Mouse (Mus musculus): Measurements from ENCODE around the gene Epha4. TPM values are rescaled to one million over a fixed set of nuclear protein-coding genes. Genes with fewer than 3 reads are reported as not detected.

Epha4 gene
- polyA plus RNA-seq, 1 experiment, result 0.22 TPM

DNA sequence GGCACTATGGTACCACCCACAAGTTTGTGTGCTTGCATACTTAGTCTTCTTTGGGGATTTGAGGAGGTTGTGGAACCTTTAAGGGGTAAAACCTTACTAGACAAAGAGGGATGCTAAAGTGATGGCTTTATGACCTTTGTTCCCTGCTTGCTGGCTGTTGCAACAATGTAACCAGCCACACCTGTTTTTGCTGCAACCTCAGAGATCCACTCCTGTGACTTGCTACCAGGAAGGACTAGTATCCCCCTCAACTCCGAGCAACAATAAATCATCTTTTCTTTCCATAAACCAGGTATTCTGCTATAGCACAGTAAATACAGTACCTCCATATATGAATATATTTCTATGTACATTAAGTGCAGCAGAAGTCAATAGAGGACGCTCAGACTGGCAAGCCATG lies 82.4 kb downstream of the Epha4 start:
- no peak overlapping the region for H3K4me3 ChIP-seq (ENCODE audit: control insufficient read depth, low read depth, low read length)
- no peaks in the 10 kb centered on the region for H3K4me1 ChIP-seq (ENCODE audit: control insufficient read depth, insufficient read depth, low read length)
- H3K27me3 ChIP-seq (ENCODE audit: control insufficient read depth, insufficient read depth, low read length), result no peaks in the 10 kb centered on the region
- no peak overlapping the region for H3K27ac ChIP-seq (ENCODE audit: control insufficient read depth, insufficient read depth, low read depth, low read length)
- no peaks in the 10 kb centered on the region for H3K36me3 ChIP-seq (ENCODE audit: control insufficient read depth, insufficient read depth, low read length)
- no peak for TF ChIP-seq POLR2A (IDR thresholded peaks at IDR 0.05; ENCODE audit: control insufficient read depth, low read depth, low read length)
- TF ChIP-seq CTCF (IDR thresholded peaks at IDR 0.05; ENCODE audit: control insufficient read depth, insufficient read depth, insufficient replicate concordance, low read depth, low read length), result no peak

DNA sequence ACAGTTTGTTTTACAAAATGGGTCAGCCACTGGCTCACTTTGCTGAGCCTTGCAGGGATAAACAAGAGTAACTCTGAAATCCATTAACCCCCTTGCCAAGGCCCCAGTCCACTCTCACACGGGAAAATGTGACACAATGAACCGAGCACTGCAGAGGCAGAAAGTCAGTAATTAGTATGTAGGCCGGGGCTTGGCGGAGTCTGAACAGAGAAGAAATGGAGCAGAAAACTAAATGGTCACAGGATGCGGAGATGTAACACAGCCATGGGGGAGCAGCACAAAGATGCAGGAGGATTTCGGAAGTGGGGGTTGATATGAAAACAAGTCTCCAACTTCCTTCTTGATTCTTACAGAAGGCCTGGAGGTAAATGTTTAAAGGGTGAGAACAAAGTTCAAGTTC lies 85.7 kb downstream of the Epha4 start:
- Histone ChIP-seq H3K4me1 (ENCODE audit: control insufficient read depth, insufficient read depth, low read length) (no peaks in the 10 kb centered on the region), H3K27ac (ENCODE audit: control insufficient read depth, insufficient read depth, low read depth, low read length) (no peak overlapping the region), H3K4me3 (ENCODE audit: control insufficient read depth, low read depth, low read length) (no peak overlapping the region), H3K36me3 (ENCODE audit: control insufficient read depth, insufficient read depth, low read length) (no peaks in the 10 kb centered on the region), H3K27me3 (ENCODE audit: control insufficient read depth, insufficient read depth, low read length) (no peaks in the 10 kb centered on the region)
- TF ChIP-seq POLR2A (IDR thresholded peaks at IDR 0.05; ENCODE audit: control insufficient read depth, low read depth, low read length) (no peak), CTCF (IDR thresholded peaks at IDR 0.05; ENCODE audit: control insufficient read depth, insufficient read depth, insufficient replicate concordance, low read depth, low read length) (no peak)

DNA sequence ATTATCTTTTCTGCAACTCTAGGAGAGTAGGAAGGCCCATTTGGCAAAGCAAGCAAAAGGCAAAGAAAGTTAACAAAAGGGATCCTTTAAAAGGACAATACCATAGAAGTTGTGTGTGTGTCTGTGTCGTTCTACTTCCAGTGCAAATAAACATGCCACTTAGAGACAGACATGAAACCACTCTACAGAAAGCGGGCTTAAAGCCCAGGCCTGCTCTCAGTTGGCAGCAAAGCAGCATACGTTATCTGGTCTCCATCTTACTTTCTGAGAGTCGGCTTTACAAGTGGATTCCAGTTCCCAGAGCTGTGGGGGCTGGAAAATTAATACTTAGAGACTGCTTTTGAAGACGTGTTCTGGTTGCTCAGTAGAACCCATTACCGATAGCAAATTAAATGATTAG lies 87.9 kb downstream of the Epha4 start:
- H3K27me3 ChIP-seq (ENCODE audit: control insufficient read depth, insufficient read depth, low read length), result no peaks in the 10 kb centered on the region
- no peak overlapping the region for H3K4me3 ChIP-seq (ENCODE audit: control insufficient read depth, low read depth, low read length)
- TF ChIP-seq CTCF (IDR thresholded peaks at IDR 0.05; ENCODE audit: control insufficient read depth, insufficient read depth, insufficient replicate concordance, low read depth, low read length), result no peak
- TF ChIP-seq POLR2A (IDR thresholded peaks at IDR 0.05; ENCODE audit: control insufficient read depth, low read depth, low read length), result no peak
- H3K27ac ChIP-seq (ENCODE audit: control insufficient read depth, insufficient read depth, low read depth, low read length), result no peak overlapping the region
- H3K36me3 ChIP-seq (ENCODE audit: control insufficient read depth, insufficient read depth, low read length), result no peaks in the 10 kb centered on the region
- no peaks in the 10 kb centered on the region for H3K4me1 ChIP-seq (ENCODE audit: control insufficient read depth, insufficient read depth, low read length)

DNA sequence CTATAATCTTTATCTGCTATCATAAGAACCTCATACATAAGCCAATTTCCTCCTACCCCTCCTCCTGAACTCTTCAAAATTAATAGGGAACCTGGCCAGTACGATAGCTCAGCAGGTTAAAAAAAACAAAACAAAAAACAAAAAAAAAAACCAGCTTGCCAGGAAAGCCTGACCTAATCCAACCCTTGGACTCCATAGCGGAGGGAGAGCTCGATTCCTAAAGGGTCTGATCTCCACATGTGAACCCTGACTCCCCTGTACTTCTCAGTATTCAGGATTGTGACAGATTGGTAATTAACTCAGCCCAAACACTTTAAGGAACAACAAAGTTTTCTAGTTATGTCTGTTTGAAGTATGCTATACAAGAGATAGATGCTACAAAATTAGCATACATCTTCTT lies 89.7 kb downstream of the Epha4 start:
- Histone ChIP-seq H3K4me1 (ENCODE audit: control insufficient read depth, insufficient read depth, low read length) (no peaks in the 10 kb centered on the region), H3K27ac (ENCODE audit: control insufficient read depth, insufficient read depth, low read depth, low read length) (no peak overlapping the region), H3K36me3 (ENCODE audit: control insufficient read depth, insufficient read depth, low read length) (no peaks in the 10 kb centered on the region), H3K27me3 (ENCODE audit: control insufficient read depth, insufficient read depth, low read length) (no peaks in the 10 kb centered on the region), H3K4me3 (ENCODE audit: control insufficient read depth, low read depth, low read length) (no peak overlapping the region)
- TF ChIP-seq POLR2A (IDR thresholded peaks at IDR 0.05; ENCODE audit: control insufficient read depth, low read depth, low read length) (no peak), CTCF (IDR thresholded peaks at IDR 0.05; ENCODE audit: control insufficient read depth, insufficient read depth, insufficient replicate concordance, low read depth, low read length) (no peak)

DNA sequence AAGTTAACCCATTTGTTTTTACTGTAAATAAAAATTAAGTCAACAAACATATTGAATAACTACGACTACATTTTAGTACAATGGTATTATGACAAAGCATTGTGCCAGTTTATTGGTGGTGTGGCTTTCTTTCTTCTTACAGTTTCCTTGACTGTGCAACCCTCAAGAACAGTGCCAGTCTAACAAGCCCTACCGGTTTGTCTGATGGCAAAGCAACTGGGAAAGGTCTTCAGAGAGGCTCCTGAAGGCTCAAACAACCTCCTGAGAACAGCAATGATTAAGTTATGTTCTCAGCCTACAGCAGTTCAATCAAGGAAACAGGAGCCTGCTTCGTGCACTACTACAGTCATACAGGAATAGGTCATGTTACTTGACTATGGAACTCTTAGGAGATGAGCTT lies 93.8 kb downstream of the Epha4 start:
- Histone ChIP-seq H3K27me3 (ENCODE audit: control insufficient read depth, insufficient read depth, low read length) (no peaks in the 10 kb centered on the region), H3K4me3 (ENCODE audit: control insufficient read depth, low read depth, low read length) (no peak overlapping the region), H3K36me3 (ENCODE audit: control insufficient read depth, insufficient read depth, low read length) (no peaks in the 10 kb centered on the region), H3K4me1 (ENCODE audit: control insufficient read depth, insufficient read depth, low read length) (no peaks in the 10 kb centered on the region), H3K27ac (ENCODE audit: control insufficient read depth, insufficient read depth, low read depth, low read length) (no peak overlapping the region)
- TF ChIP-seq CTCF (IDR thresholded peaks at IDR 0.05; ENCODE audit: control insufficient read depth, insufficient read depth, insufficient replicate concordance, low read depth, low read length) (no peak), POLR2A (IDR thresholded peaks at IDR 0.05; ENCODE audit: control insufficient read depth, low read depth, low read length) (no peak)

DNA sequence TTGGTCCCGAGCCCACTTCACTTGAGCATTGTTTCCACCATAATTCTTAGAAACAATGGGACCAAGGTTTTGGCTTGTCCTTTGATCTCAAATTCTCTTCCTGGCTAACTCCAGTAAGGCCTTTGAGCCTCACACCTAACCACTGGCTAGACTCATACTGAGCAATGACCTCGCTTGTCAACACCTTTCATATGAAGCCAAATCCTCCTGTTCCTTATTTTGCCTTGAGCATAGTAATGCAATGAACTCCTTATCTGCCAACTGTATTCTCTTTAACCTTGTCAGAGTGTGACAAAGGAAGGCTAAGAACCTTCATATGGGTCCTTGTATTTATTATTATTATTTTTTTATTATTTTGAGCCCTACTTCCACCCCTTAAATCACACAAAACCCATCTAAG lies 94.5 kb downstream of the Epha4 start:
- Histone ChIP-seq H3K4me1 (ENCODE audit: control insufficient read depth, insufficient read depth, low read length) (no peaks in the 10 kb centered on the region), H3K27ac (ENCODE audit: control insufficient read depth, insufficient read depth, low read depth, low read length) (no peak overlapping the region), H3K27me3 (ENCODE audit: control insufficient read depth, insufficient read depth, low read length) (no peaks in the 10 kb centered on the region), H3K4me3 (ENCODE audit: control insufficient read depth, low read depth, low read length) (no peak overlapping the region), H3K36me3 (ENCODE audit: control insufficient read depth, insufficient read depth, low read length) (no peaks in the 10 kb centered on the region)
- TF ChIP-seq POLR2A (IDR thresholded peaks at IDR 0.05; ENCODE audit: control insufficient read depth, low read depth, low read length) (no peak), CTCF (IDR thresholded peaks at IDR 0.05; ENCODE audit: control insufficient read depth, insufficient read depth, insufficient replicate concordance, low read depth, low read length) (no peak)

DNA sequence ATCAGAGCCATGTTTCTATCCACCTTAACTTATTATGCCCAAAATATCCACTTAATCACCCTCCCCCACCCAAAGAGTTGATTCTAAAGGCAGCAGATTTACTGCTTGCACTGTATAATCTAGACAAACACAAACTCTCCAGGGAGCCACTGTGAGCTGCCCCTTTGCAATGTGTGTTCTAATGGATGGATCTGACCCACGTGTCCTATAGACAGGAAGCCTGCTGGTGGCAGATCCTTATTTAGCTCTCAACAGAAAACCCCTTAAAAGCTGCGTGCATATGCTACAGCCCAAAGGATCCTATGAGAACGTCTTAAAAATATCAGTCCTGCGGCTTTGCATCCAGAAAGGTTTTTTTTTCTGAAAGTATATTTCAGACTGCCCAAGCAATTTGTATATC lies 98.0 kb downstream of the Epha4 start:
- H3K4me3 ChIP-seq (ENCODE audit: control insufficient read depth, low read depth, low read length), result no peak overlapping the region
- no peak overlapping the region for H3K27ac ChIP-seq (ENCODE audit: control insufficient read depth, insufficient read depth, low read depth, low read length)
- no peaks in the 10 kb centered on the region for H3K36me3 ChIP-seq (ENCODE audit: control insufficient read depth, insufficient read depth, low read length)
- H3K27me3 ChIP-seq (ENCODE audit: control insufficient read depth, insufficient read depth, low read length), result no peaks in the 10 kb centered on the region
- H3K4me1 ChIP-seq (ENCODE audit: control insufficient read depth, insufficient read depth, low read length), result no peaks in the 10 kb centered on the region
- TF ChIP-seq POLR2A (IDR thresholded peaks at IDR 0.05; ENCODE audit: control insufficient read depth, low read depth, low read length) (no peak), CTCF (IDR thresholded peaks at IDR 0.05; ENCODE audit: control insufficient read depth, insufficient read depth, insufficient replicate concordance, low read depth, low read length) (no peak)
